In genomic region chr3:144872012-144872411, GRCm38 (mm10) we compare ENCODE assay signal across 18 mouse cellular contexts. TPM values are rescaled to one million over a fixed set of nuclear protein-coding genes. Genes with fewer than 3 reads are reported as not detected.
DNase-seq lines count a peak whose midpoint lies in the region; ATAC-seq and TF ChIP-seq lines count a peak whose summit lies in the region.
"Not testable (repeated sequence)": the region's sequence is repeated elsewhere in the genome, so short reads cannot be mapped to it uniquely, and the experiment has no call there.
"Had no signal": no experiment of that assay in that cellular context is flagged by ENCODE, and none has a peak within 500 bp of the region (broad histone marks: within the 10 kb centered on the region; RNA-seq: fewer than 3 reads in every experiment).

No protein-coding gene starts in this region.

- peak; percentile 92 for DNase-seq in 3T3-L1 (ENCODE audit: low read depth, low spot score)
- DNase-seq in Muller cell, postnatal 12 days (ENCODE audit: inconsistent ontology term): peak; percentile 87
- peak; percentile 22 for DNase-seq in Patski (ENCODE audit: low read depth, low spot score)
- DNase-seq in embryo, embryonic 10 days (ENCODE audit: low spot score): peak; percentile 11
- DNase-seq in fibroblast of lung, adult 2 months (ENCODE audit: low read depth): peak; percentile 43
- DNase-seq in hindbrain, embryonic 10.5 days (ENCODE audit: low spot score): peak; percentile 4

- WGBS in hindbrain, embryonic 10.5 days: 35% methylated on average over 4 of the region's 4 CpGs

- not testable (repeated sequence) for H3K4me3 ChIP-seq in hindbrain, embryonic 10.5 days

- not testable (repeated sequence) for H3K27ac ChIP-seq in hindbrain, embryonic 10.5 days

- H3K27me3 ChIP-seq in Patski; hindbrain, embryonic 10.5 days (ENCODE audit: insufficient read depth, poor library complexity, severe bottlenecking): not testable (repeated sequence)

- POLR2A ChIA-PET in Patski (lab: Charles Lee): not testable (repeated sequence)

- H3K4me1 ChIP-seq in hindbrain, embryonic 10.5 days (replicated peaks): not testable (repeated sequence)

- ATAC-seq in Patski: not testable (repeated sequence)

- TF ChIP-seq CTCF in Patski (IDR thresholded peaks at IDR 0.05): not testable (repeated sequence)

- not testable (repeated sequence) for H3K9me3 ChIP-seq in hindbrain, embryonic 10.5 days

- in situ Hi-C loops in Patski (cut with MboI; ENCODE audit: low pct_unique_long_range_greater_than_20kb): not testable (repeated sequence)

- CTCF ChIA-PET in Patski (lab: Charles Lee): not testable (repeated sequence)

- H3K36me3 ChIP-seq in hindbrain, embryonic 10.5 days: not testable (repeated sequence)

RNA-seq across cellular contexts. Expression of gene Clca3b, which starts 22.9 kb away (rescaled TPM):
- polyA plus RNA-seq in Patski (2021): 1.2 TPM
- polyA plus RNA-seq in hindbrain, embryonic 10.5 days (2016; fragmentation: Nextera tagmentation; extraction: Ambion mirVana): not detected in 2 replicates
- polyA plus RNA-seq: adrenal gland, adult 2 months; cerebellum, adult 2 months; cortical plate, adult 2 months; embryonic facial prominence, embryonic 10.5 days; embryonic facial prominence, embryonic 12.5 days; forebrain, embryonic 10.5 days; forebrain, embryonic 12.5 days; forebrain, embryonic 14.5 days; forebrain, embryonic 16.5 days; frontal cortex, adult 2 months; G1E had no signal

RNA-seq across cellular contexts. Expression of gene Clca3a2, which starts 52.7 kb away (rescaled TPM):
- polyA plus RNA-seq in Patski (2021): 0.30 TPM
- polyA plus RNA-seq in hindbrain, embryonic 10.5 days (2016; fragmentation: Nextera tagmentation; extraction: Ambion mirVana): not detected in 2 replicates
- polyA plus RNA-seq: adrenal gland, adult 2 months; C2C12; cerebellum, adult 2 months; embryonic facial prominence, embryonic 10.5 days; embryonic facial prominence, embryonic 12.5 days; forebrain, embryonic 10.5 days; forebrain, embryonic 14.5 days; forebrain, embryonic 16.5 days; G1E had no signal

Comparison
In these comparisons a context has a peak if more than half of its experiments do, and no peak if none do; other contexts are left out.
1. DNase-seq: peak in every context shown above with its lines; median percentile 92 in 3T3-L1; 87 in Muller cell, postnatal 12 days; 43 in fibroblast of lung, adult 2 months; 22 in Patski; 11 in embryo, embryonic 10 days; 4 in hindbrain, embryonic 10.5 days.